Mouse (Mus musculus) urinary bladder, postnatal 4 days (tissue): ENCODE measurements around the gene Slc38a3.
"Not testable (repeated sequence)": the region's sequence is repeated elsewhere in the genome, so short reads cannot be mapped to it uniquely, and the experiment has no call there.

Experiments used
- DNase-seq, 2 experiments: peaks; one replicate each; pipeline ENCODE4 v3.0.0; 2021 to 2022; ENCODE audit warnings: low spot score in 2 of 2

The Slc38a3 gene

DNA sequence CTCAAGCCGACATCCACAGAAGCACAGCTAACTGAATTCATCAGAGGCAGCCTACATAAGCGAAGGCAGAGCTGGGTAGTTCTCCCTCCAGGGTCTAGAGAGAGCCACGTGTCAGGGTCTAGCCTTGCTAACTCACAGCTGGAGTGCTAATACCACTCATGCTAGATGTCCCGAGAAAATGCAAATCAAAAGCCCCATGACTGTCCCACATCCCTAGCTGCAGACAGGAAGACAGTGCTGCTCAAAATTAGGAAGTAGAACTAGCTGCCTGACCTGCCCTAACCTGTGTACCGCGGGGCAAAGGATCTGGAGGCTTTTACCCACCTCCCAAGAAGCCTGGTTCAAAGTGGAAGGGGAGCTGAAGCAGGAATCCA is 26.8 kb upstream of the Slc38a3 start:
- DNase-seq = no peak

DNA sequence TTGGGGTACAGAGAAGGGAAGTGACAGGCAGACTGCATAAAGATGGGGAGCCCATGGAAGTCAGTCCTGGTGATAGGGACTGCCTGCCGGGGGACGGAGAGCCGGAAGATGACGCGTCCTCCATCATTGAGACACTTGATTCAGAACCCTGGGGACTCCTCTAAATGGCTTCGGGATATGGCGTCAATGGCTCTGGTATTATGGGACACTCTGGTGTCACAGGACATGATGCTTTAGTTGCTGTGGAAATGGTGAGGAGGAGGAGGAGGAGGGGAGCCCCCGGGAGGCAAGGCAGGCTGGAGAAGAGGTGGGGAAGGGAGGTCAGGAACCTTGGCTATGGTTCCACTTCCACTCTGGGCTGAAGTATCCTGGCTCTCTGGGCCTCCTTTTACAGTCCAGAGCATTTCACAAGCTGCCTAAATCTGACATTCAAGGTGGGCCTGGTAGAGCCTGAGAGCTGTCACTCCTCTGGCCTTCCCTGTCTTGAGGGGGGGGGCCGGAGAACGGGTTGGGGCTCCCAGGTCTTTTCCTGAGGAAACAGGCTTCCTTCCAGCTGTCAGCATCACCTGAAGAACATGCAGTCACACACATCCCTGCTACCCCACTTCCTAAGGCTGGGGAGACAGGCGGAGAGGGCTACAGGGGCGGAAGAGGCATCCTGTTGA is 26.2 kb upstream of the Slc38a3 start:
- no peak for DNase-seq

DNA sequence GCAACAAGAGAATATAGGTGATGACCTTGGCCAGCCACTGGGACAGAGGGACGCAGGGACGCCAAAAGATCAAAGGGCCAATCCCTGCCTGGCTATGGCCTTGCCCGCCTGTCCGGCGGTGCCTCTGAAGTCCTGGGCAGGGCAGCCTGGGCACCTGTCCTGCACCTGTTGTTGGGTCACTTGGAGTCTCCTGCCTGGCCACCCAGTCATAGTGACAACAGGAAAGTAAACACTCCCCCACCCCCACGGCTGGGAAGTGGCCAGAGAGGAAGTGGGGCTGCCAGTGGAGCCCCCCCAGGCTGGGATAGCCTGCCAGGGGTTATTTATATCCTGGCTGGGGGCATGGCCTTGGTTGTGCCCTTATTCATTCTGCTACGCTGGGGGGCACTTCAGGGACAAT is 25.3 kb upstream of the Slc38a3 start:
- DNase-seq = no peak

DNA sequence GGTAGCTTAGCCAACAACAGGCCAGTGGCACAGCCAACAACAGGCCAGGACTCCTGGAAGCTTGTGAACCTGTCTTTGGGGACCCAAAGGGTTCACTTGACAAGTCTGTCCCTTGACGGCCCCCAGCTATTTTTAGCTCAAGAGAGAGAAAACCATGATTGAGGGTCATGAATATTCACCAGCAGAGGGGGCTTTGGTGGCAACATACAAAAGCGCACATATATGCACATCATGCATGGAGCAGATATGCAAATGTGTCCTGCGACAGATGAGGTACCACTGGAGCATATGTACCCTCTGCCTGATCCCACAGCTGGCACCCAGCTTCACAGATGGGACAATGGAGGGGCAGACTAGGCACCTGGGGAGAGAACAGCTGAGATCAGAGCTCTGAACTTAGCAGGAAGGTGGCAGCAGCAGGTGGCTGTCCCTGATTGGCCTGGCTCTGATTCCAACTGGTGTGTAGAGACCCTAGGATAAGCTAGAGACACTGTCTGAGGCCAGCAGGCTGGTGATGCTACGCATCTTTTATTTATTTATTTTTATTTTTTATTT is 24.2 kb upstream of the Slc38a3 start:
- no peak for DNase-seq

DNA sequence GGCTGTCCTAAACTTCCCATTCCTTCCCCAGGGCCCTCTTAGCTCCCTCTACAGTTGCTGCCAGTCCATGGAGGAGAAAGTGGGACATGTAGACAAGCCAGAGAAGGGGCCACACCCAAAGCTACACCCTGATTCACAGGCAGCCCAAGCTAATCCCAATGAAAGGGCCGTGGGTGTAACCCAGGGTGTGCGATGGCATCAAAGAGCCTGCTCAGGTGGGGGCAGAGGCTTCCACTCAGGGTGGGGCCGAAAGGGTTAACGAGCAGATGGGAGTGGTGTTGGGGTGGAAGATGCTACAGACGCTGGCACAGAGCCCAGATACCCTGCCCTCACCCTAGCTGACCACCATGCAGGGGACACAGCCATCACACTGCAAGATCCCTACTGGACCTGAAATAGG is 23.5 kb upstream of the Slc38a3 start:
- no peak for DNase-seq

DNA sequence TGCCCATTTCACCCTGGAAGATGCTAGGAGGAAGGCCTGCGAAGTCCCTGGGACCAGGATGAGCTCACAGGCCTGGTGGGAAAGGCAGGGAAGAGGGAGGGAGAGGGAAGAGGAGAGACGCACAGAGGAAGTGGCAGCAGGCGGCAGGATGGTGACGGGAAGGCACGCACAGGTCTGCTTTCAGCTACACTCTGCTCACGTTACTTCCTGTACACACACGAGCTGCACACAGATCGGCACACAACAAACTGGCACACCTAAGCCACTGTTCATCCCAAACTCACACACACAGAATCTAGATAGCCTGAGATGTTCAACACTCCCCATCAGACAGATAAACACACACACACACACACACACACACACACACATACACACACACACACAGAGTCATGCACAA is 21.1 kb upstream of the Slc38a3 start:
- DNase-seq = no peak

DNA sequence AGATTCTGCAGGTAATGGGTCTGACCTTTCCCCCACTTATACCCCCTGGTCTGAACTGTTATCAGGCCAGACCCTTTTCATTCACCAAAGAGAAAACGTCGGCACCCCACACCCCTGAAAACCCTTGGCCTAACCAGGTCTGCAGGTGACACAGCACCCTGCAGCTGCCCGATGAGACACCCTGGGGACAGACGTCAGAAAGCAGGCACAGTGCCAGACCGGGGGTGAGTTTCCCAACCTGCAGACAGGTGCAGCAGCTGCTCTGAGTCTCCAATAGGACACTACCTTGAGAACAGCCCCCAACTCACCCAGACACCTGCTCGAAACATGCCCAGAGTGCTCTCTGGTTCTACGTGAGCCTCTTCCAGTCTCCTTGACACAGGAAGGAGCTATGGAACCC is 19.6 kb upstream of the Slc38a3 start:
- DNase-seq = no peak

DNA sequence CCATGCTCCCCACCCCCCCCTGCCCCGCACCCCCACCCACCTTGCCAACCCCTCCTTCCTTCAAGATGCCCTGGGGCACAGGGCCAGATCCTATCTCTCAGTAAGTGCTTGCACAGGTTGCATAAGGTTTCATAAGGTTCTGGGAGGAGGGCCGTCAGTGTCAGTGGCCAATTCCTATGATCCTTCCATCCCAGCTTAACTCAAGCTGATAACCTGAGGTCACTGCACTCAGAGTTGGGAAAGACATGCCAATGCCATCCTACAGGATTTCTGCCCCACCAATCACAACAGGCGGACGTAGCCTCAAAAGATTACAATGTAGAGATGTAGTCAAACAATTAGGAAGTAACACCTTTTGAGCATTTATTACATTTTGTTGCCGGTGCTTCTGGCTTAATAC is 19.1 kb upstream of the Slc38a3 start:
- no peak for DNase-seq

DNA sequence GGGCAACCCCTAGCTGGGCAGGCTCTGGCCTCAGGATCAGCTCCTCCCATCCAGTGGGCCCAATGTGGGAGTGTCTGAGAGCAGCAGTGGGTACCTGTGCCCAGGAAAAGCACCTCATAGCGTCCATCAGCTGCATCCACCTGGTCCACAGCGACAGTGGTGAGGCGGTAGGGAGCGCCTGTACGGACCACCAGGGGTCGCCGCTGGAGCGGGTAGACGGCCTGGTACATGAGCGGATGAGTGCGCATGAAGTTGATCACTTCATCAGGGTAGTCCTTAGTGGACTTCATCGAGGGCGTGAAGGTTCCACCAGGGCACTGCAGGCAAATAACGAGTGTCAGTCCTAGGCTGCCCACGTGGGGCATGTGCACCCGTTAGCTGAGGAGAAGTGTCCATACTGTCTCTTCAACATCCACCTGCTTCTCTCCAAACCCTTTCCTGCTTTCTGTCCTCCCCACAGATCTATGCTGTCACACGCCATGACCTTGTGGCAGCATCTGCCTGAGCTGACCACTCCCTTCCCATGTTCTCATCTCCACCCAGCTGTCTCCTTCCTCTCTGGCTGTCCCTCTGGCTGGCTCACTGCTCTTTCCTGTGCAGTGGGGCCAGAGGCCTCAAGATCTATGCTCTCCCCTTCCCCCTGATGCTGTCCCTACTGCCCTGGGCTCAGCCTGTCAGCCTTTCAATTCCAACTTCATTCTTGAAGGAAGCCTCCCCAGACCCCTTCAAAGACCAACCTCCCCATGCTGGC is 16.1 kb upstream of the Slc38a3 start:
- DNase-seq = peak in 1 of 2 experiments; percentile 68

DNA sequence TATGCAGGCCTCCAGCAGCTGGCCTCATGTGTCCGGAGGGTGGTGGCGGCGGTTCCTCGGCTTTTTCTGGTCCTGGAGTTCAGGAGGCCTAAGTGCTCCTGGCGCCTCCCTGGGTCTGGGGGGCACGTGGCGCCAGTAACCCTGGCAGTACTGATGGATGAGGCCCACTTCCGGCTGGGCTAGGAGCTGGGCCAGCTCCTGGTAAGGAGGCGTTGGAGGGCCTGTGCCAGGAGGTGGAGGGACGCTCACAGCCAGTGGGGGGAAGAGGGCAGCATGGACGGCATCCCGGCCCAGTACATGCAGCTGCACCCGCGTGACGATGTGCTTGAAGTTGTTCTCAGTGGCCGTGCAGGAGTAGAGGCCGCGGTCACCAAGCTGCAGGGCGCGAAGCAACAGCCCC is 13.1 kb upstream of the Slc38a3 start:
- DNase-seq = no peak

DNA sequence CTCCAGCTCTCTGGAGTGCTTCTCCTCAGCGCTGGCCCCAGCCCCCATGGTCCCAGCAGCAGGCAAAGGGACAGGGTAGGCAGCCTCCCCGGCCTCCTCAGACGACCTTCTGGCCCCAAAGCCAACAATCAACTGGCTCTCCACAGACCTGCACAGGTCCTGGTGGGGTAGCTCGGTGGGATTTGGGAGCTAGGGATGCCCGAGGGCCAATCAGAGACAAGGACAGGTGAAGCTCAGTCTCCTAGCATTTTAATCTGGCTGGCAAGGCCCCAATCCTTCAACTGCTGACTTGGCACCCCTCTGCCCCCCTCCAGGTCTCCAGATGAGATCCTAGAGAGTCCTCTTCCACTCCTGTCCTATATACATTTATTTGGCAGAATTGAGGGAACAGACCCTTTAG is 10.2 kb upstream of the Slc38a3 start, which contains the start of gene Gnat1:
Gnat1 (minus strand) TSS at position 212 of the 400 bp plus-strand sequence.
- no peak for DNase-seq

DNA sequence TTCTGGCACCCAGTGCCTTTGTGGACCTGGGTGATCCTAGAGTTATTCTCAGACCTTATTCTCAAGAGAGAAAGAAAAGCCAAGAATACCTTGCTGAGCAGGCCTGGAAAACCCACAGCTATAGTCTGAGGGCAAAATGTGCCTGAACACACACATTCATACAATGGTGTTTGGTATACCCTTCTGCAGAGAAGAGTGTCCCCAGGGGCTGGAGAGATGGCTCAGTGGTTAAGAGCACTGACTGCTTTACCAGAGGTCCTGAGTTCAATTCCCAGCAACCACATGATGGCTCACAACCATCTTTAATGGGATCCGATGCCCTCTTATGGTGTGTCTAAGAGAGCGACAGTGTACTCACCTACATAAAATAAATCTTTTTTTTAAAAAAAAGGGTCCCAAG is 9.5 kb upstream of the Slc38a3 start:
- no peak for DNase-seq

DNA sequence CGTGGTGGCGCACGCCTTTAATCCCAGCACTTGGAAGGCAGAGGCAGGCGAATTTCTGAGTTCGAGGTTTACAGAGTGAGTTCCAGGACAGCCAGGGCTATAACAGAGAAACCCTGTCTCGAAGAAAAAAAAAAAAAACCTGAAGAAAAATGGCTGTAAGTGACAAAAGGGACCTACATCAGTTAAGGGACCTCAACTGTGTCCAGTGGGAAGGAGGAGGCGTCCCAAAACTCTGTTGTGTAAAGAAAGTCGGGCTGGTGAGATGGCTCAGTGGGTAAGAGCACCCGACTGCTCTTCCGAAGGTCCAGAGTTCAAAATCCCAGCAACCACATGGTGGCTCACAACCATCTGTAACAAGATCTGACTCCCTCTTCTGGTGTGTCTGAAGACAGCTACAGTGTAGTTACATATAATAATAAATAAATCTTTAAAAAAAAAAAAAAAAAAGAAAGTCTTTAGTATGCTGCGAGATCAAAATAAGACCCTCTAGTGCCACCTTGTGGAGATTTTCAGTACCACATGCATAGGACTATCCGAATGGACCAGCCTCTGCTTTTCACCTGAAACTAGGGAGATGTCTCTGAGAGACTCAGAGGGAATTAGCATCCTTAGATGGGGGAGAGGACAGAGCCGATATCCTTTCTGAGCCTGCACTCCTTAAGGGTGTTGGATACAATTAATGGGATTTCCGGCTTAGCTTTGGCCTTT is 8.6 kb upstream of the Slc38a3 start:
- DNase-seq = not testable (repeated sequence)

DNA sequence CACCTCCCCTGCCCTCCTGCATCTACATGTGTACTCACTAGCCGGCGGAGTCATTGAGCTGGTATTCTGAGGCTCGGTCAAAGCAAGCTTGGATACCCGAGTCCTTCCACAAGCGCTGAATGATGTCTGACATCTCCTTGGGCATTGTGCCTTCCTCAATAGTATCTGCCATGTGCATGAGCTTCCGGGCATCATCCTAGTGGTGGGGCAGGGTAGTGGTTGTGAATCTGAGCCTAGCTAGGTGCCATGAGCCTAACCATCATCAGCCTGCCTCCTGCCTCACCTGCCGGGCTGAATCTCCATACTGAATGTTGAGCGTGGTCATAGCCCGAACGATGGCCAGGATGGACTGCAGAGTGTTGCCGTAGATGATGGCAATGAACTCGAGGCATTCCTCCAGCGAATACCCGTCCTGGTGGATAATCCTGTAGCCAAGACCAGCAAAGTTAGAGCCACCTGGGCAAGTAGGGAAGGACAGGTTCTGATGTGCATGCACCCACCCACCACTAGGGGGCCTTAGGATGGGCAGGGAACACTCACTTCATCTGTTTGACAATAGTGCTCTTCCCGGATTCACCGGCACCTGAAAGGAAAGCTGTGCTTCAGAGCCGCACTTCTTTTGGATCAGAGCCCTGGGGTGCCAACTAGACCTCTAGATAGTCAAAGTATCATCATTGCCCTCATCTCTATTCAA is 7.9 kb upstream of the Slc38a3 start:
- no peak for DNase-seq

DNA sequence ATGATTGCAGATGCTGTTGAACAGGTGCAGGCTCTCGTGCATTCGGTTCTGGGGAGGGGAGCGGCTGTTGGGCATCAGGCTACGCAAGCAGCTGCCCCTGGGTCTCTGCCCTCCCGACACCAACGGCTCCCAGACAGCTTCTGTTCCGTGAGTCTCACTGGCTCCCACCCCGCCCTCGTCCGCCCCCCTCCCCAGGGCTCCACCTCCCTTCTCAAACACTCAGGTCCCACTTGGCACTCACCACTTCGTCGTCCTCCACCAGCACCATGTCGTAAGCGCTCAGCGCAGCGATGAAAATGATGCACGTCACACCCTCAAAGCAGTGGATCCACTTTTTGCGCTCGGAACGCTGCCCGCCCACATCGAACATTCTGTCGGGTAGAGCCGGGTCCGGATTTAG is 7.0 kb upstream of the Slc38a3 start:
- no peak for DNase-seq

DNA sequence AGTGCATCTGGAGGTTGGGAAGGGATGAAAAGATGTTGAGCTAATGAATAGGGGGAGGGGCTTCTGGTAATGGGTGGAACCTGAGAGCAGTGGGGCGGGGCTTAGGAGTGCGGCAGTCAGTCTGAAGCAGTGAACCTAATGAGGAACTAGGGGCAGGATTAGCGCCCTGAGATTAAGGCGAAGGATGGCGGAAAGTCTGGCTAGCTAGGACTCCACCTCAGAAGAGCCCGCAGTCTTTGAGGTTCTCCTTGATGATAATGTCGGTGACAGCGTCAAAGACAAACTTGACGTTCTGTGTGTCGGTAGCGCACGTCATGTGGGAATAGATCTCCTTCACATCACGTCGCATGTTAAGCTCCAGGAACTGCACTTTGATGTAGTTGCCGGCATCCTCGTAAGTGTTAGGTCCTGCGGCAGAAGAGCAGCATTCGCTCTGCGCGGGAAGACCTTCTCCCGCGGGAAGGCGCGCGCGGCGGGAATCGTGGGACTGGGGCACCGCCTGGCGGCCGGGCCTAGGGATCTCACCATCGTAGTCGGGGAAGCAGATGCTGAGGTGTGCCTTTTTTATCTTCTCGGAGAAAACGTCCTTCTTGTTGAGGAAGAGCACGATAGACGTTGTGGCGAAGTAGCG is 6.5 kb upstream of the Slc38a3 start:
- peak; percentile 70 to 82 for DNase-seq

DNA sequence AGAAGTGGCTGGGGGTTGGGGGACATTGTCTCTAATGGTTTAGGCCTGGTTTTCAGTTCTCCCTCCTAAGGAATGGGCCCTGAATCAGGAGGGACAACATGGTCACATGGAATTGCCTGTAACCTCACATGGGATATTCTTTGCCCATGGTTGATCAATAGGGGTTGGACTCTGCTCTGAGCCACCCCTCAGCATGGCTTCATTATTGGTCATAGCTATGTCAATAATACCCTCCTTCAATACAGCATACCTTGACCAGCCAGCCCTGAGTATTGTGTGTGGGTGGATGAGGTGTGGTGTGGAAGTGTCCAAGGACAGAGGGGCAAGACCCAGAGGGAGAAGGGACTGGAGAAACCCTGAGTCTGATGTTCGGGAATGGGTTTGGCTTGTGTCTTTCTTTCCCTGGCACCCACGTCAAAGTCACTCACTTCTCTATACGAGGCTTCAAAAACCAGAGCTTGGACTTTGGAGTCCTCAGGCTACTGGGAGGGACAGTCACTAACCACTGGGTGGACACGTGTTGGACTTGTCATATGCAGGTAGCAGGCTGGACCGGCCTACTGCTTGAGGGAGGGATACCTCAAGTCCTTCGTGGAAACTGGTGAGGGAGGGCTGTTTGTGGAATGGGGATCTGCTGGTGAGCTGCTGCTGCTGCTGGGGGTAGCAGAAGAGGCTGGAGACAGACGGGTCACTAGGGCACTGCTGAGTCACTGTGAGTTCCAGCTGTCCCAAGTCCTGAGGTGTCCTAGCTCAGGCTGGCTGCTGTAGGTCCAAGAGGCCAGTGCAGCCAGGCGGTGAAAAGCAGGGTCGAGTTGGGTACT is 5.5 kb upstream of the Slc38a3 start:
- no peak for DNase-seq

DNA sequence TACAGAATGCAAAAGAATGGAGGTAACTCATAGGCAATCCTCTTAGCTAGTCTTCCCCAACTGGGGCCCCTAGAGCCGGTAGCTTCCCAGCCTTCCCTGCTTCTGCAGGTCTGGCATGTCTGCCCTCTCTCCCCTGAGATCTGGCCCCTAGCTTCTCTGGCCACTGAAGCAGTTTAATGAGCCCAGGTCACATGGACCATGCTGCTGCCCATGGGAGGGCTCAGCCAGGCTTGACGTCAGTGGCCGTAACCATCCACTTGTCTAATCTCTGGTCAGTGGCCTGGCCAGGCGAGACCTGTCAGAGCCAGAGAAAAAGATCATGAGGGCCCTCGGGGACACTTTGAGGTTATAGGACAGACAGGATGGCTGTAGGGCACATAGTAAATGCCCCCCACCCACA is 929 bp upstream of the Slc38a3 start:
- no peak for DNase-seq

DNA sequence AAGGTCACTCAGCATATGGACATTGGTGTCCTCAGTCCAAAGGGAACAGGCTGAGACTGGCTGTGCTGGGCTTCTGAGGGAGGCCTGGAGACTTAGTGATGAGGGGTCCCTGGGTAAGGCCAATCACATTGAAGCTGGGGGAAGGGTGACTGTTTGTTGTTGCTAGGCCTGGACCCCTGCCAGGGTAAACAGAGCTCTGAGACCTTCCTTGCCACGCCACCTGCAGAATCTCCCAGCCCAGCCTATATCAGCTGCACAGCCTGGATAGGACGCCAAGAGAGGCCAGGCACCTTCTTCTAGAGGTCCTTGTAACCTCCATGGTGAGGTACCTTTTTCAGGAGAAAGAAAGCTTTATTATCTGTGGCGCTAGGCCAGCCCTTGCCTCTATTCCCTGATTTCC is 414 bp downstream of the Slc38a3 start:
- DNase-seq = no peak

DNA sequence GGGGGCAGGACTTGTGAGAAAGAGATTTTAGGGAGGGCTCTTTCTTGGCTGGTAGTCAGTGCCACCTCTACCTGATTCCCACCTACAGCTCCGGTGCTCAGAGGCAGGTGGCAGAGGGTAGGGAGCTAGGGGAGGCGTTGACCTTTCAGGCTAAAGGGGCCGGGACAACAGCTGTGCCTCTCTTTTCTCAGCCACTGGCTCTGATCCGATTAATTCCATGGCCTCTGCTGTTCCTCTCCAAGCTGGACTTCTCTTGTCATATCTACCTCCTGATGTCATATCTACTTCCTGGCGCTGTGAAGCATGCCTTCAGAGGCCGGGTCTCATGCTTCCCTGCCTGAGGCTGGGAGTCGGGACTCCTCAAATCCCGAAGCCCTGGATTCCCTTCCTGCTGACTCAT is 1.3 kb downstream of the Slc38a3 start:
- no peak for DNase-seq

DNA sequence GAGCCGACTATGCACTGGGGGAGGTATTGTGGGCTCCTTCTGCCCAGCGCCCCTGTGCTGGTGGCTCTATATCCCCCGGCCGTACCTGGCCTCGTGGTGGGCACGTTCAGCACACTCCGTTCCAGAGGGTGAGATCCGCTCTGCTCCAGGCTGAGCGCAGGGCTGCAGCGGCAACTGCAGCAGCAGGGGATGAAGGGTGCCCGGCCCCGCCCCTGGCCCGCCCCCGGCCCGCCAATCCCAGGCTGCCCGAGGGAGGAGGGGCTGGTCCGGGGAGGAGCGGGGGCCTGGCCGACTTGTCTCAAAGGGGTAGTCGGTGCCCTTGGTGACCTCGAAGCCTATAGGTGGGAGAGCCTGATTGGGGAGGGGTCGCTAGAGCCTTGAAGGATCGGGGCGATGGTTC is 2.1 kb downstream of the Slc38a3 start:
- DNase-seq = peak in 1 of 2 experiments; percentile 42
